Mouse (Mus musculus) limb, embryonic 15.5 days (tissue): ENCODE measurements around the gene Nmu. TPM values are rescaled to one million over a fixed set of nuclear protein-coding genes. Genes with fewer than 3 reads are reported as not detected.

Experiments
- ATAC-seq: fragments of 200-750 bp; cut with Nextera tagmentation; 2 replicates; pipeline ENCODE4 v1.8.0; 2017; ENCODE audit warnings: low read depth, moderate TSS enrichment; ENCODE audit not compliant: insufficient number of reproducible peaks, low FRiP score, low TSS enrichment
- H3K27ac ChIP-seq: fragments of 300-500 bp; sonication (generic); 2 replicates; pipeline ENCODE4 v1.5.1; 2015; ENCODE audit warnings: moderate library complexity, mild to moderate bottlenecking, inconsistent platforms
- H3K27me3 ChIP-seq: fragments of 300-500 bp; sonication (generic); 2 replicates; pipeline ENCODE4 v1.6.1; 2015; ENCODE audit warnings: inconsistent platforms
- H3K36me3 ChIP-seq: fragments of 300-500 bp; sonication (generic); 2 replicates; pipeline ENCODE4 v1.6.1; 2015; ENCODE audit warnings: inconsistent platforms
- H3K4me1 ChIP-seq: fragments of 300-500 bp; sonication (generic); 2 replicates; pipeline ENCODE4 v1.6.1; 2015; ENCODE audit warnings: inconsistent platforms
- H3K4me2 ChIP-seq: fragments of 300-500 bp; sonication (generic); 2 replicates; pipeline ENCODE4 v1.6.1; 2015; ENCODE audit warnings: mild to moderate bottlenecking, inconsistent platforms
- H3K4me3 ChIP-seq: fragments of 300-500 bp; sonication (generic); 2 replicates; pipeline ENCODE4 v1.5.1; 2015; ENCODE audit warnings: mild to moderate bottlenecking, inconsistent platforms
- H3K9ac ChIP-seq: fragments of 300-500 bp; sonication (generic); 2 replicates; pipeline ENCODE4 v1.6.1; 2015; ENCODE audit warnings: inconsistent platforms
- H3K9me3 ChIP-seq: fragments of 300-500 bp; sonication (generic); 2 replicates; pipeline ENCODE4 v1.6.1; 2016; ENCODE audit warnings: inconsistent platforms
- WGBS: fragments of 180-500 bp; shearing (Covaris S2); methylation state at CpG from one replicate; pipeline ENCODE4 v1.1.7; 2015; 5-methylcytosine and 5-hydroxymethylcytosine counted together
- polyA plus RNA-seq: library from polyadenylated mRNA; unstranded; fragments of >200 nt; fragmentation: Nextera tagmentation; extraction: Ambion mirVana; gene quantifications from 2 replicates; pipeline ENCODE4 v1.2.1, GENCODE M21; 2015

Gene Nmu
- polyA plus RNA-seq, 1 experiment from 2014 or later: 2.4 TPM

GRCm38 (mm10) chr5:76305616-76306015 lies 58.0 kb downstream of the Nmu start:
- Histone ChIP-seq H3K9ac (no peak overlapping the region), H3K4me2 (peak overlapping the region; percentile 83)
- 8% methylated on average over 8 of the region's 8 CpGs for WGBS

GRCm38 (mm10) chr5:76304452-76305341 lies 58.9 kb downstream of the Nmu start, which contains the start of gene Clock:
Clock (minus strand) TSS chr5:76304792.
- WGBS: under 1% methylated on average over 83 of the region's 104 CpGs
- H3K9ac ChIP-seq: peak within 1 kb of the TSS; percentile 78

More at GRCm38 (mm10) chr5:76305616-76306015, 58.0 kb downstream of the Nmu start:
- Histone ChIP-seq H3K4me1 (peaks cover 10% of the 10 kb centered on the region), H3K27ac (no peak overlapping the region), H3K27me3 (no peaks in the 10 kb centered on the region), H3K4me3 (peak overlapping the region; percentile 83; the same call in 1 of the 2 replicates), H3K9me3 (no peaks in the 10 kb centered on the region), H3K36me3 (no peaks in the 10 kb centered on the region)
- no peak for ATAC-seq

GRCm38 (mm10) chr5:76303745-76304451 lies 59.7 kb downstream of the Nmu start:
- WGBS: under 1% methylated on average over 82 of the region's 100 CpGs
- peak; percentile 56 for ATAC-seq
- peak overlapping the region; percentile 78 for H3K9ac ChIP-seq

More at GRCm38 (mm10) chr5:76304452-76305341, 58.9 kb downstream of the Nmu start, which contains the start of gene Clock:
- H3K4me1 ChIP-seq: peaks cover 10% of the 10 kb centered on the region
- no peaks in the 10 kb centered on the region for H3K9me3 ChIP-seq
- H3K4me3 ChIP-seq: peak within 1 kb of the TSS; percentile 83
- H3K36me3 ChIP-seq: no peaks in the 10 kb centered on the region
- peak within 1 kb of the TSS; percentile 99 for H3K27ac ChIP-seq
- H3K27me3 ChIP-seq: no peaks in the 10 kb centered on the region
- peak within 1 kb of the TSS; percentile 83 for H3K4me2 ChIP-seq
- ATAC-seq: peak; percentile 91

GRCm38 (mm10) chr5:76303379-76303744 lies 60.2 kb downstream of the Nmu start:
- peak overlapping the region; percentile 99 for H3K27ac ChIP-seq
- peak overlapping the region; percentile 78 for H3K9ac ChIP-seq
- H3K36me3 ChIP-seq: no peaks in the 10 kb centered on the region
- ATAC-seq: no peak
- H3K9me3 ChIP-seq: no peaks in the 10 kb centered on the region
- peak overlapping the region; percentile 83 for H3K4me2 ChIP-seq
- H3K27me3 ChIP-seq: no peaks in the 10 kb centered on the region
- H3K4me1 ChIP-seq: peaks cover 10% of the 10 kb centered on the region
- H3K4me3 ChIP-seq: peak overlapping the region; percentile 83
- 3% methylated on average over 11 of the region's 11 CpGs for WGBS

More at GRCm38 (mm10) chr5:76303745-76304451, 59.7 kb downstream of the Nmu start:
- H3K36me3 ChIP-seq: no peaks in the 10 kb centered on the region
- no peaks in the 10 kb centered on the region for H3K9me3 ChIP-seq
- peak overlapping the region; percentile 83 for H3K4me2 ChIP-seq
- H3K4me3 ChIP-seq: peak overlapping the region; percentile 83
- H3K27ac ChIP-seq: peak overlapping the region; percentile 99
- no peaks in the 10 kb centered on the region for H3K27me3 ChIP-seq
- peaks cover 10% of the 10 kb centered on the region for H3K4me1 ChIP-seq

- H3K27me3 ChIP-seq: no peaks in the 10 kb centered on the region
- H3K4me2 ChIP-seq: no peak overlapping the region
- H3K9ac ChIP-seq: no peak overlapping the region
- no peak overlapping the region for H3K4me3 ChIP-seq
- peaks cover 10% of the 10 kb centered on the region for H3K4me1 ChIP-seq
- ATAC-seq: no peak
- no peak overlapping the region for H3K27ac ChIP-seq
- 81% methylated on average over 2 of the region's 2 CpGs for WGBS
- H3K36me3 ChIP-seq: no peaks in the 10 kb centered on the region
- no peaks in the 10 kb centered on the region for H3K9me3 ChIP-seq
These were observed 61.6 kb downstream of the Nmu start for GRCm38 (mm10) chr5:76302009-76302408.

GRCm38 (mm10) chr5:76289234-76289691 lies 74.3 kb downstream of the Nmu start:
- H3K27ac ChIP-seq: no peak overlapping the region
- no peaks in the 10 kb centered on the region for H3K27me3 ChIP-seq
- no peak for ATAC-seq
- no peaks in the 10 kb centered on the region for H3K9me3 ChIP-seq
- 77% methylated on average over 8 of the region's 8 CpGs for WGBS
- H3K36me3 ChIP-seq: 0 out of 2 replicates have a peak, but pooled peaks cover 6% of the 10 kb centered on the region
- H3K4me1 ChIP-seq: no peaks in the 10 kb centered on the region
- H3K4me2 ChIP-seq: no peak overlapping the region
- H3K4me3 ChIP-seq: no peak overlapping the region
- no peak overlapping the region for H3K9ac ChIP-seq

GRCm38 (mm10) chr5:76288256-76288655 lies 75.3 kb downstream of the Nmu start:
- H3K27me3 ChIP-seq: no peaks in the 10 kb centered on the region
- WGBS: 88% methylated on average over 3 of the region's 3 CpGs
- H3K9me3 ChIP-seq: no peaks in the 10 kb centered on the region
- ATAC-seq: no peak
- no peak overlapping the region for H3K4me2 ChIP-seq
- no peak overlapping the region for H3K9ac ChIP-seq
- H3K36me3 ChIP-seq: 0 out of 2 replicates have a peak, but pooled peaks cover 6% of the 10 kb centered on the region
- no peak overlapping the region for H3K27ac ChIP-seq
- H3K4me3 ChIP-seq: no peak overlapping the region
- no peaks in the 10 kb centered on the region for H3K4me1 ChIP-seq

- Histone ChIP-seq H3K36me3 (0 out of 2 replicates have a peak, but pooled peaks cover 6% of the 10 kb centered on the region), H3K27me3 (no peaks in the 10 kb centered on the region), H3K27ac (no peak overlapping the region), H3K4me2 (no peak overlapping the region), H3K9me3 (no peaks in the 10 kb centered on the region), H3K4me3 (no peak overlapping the region), H3K9ac (no peak overlapping the region), H3K4me1 (no peaks in the 10 kb centered on the region)
- 75% methylated on average over 5 of the region's 5 CpGs for WGBS
- ATAC-seq: no peak
These were observed 76.5 kb downstream of the Nmu start for GRCm38 (mm10) chr5:76287062-76287461.

- H3K4me3 ChIP-seq: no peak overlapping the region
- no peak overlapping the region for H3K27ac ChIP-seq
- ATAC-seq: no peak
- no peaks in the 10 kb centered on the region for H3K27me3 ChIP-seq
- H3K9ac ChIP-seq: no peak overlapping the region
- no peaks in the 10 kb centered on the region for H3K9me3 ChIP-seq
- 0 out of 2 replicates have a peak, but pooled peaks cover 2% of the 10 kb centered on the region for H3K4me1 ChIP-seq
- 61% methylated on average over 4 of the region's 4 CpGs for WGBS
- H3K4me2 ChIP-seq: no peak overlapping the region
- H3K36me3 ChIP-seq: 0 out of 2 replicates have a peak, but pooled peaks cover 6% of the 10 kb centered on the region
These were observed 77.9 kb downstream of the Nmu start for GRCm38 (mm10) chr5:76285699-76286098.

GRCm38 (mm10) chr5:76283890-76284289 lies 79.7 kb downstream of the Nmu start:
- no peaks in the 10 kb centered on the region for H3K27me3 ChIP-seq
- no peak overlapping the region for H3K27ac ChIP-seq
- 0 out of 2 replicates have a peak, but pooled peaks cover 6% of the 10 kb centered on the region for H3K36me3 ChIP-seq
- no peaks in the 10 kb centered on the region for H3K9me3 ChIP-seq
- H3K4me1 ChIP-seq: 0 out of 2 replicates have a peak, but pooled peaks cover 4% of the 10 kb centered on the region
- H3K4me2 ChIP-seq: no peak overlapping the region
- WGBS: 84% methylated on average over 1 of the region's 1 CpGs
- no peak overlapping the region for H3K4me3 ChIP-seq
- ATAC-seq: no peak
- H3K9ac ChIP-seq: no peak overlapping the region
